Mouse (Mus musculus): ENCODE results near the gene Col2a1.

Gene Col2a1

DNA sequence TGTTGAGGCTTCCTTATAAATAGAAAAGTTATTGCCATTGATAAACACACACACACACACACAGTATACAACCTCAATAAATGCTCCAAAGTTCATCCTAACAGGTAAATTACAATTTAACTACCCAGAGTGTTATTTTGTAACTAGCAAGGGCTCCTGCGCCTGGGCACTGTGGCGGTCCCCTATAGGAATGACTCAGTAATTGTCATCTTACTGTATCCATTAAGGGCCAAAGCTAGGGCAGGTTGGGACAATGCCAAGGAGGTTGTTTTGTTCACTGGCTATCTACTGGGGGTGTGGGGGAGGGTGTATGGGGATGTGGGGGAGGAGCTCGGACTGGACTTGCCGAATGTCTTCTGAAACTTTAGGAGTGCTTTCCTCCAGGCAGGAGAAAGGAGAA lies 77.5 kb downstream of the Col2a1 start:
- no peak for DNase-seq (ENCODE audit: low read depth, low spot score)
